Mouse (Mus musculus) limb, embryonic 10.5 days (tissue): ENCODE results near the gene Cst3. TPM values are rescaled to one million over a fixed set of nuclear protein-coding genes. Genes with fewer than 3 reads are reported as not detected.

Experiments
- DNase-seq: peaks from one replicate; pipeline ENCODE4 v3.0.0-alpha.2; 2017; ENCODE audit warnings: low spot score
- H3K27ac ChIP-seq: fragments of 300-500 bp; sonication (generic); 2 replicates; pipeline ENCODE4 v1.5.1; 2016; ENCODE audit warnings: mild to moderate bottlenecking
- H3K27me3 ChIP-seq: fragments of 300-500 bp; sonication (generic); 2 replicates; pipeline ENCODE4 v1.6.1; 2016; ENCODE audit warnings: low read depth, mild to moderate bottlenecking; ENCODE audit not compliant: poor library complexity, severe bottlenecking
- H3K36me3 ChIP-seq: fragments of 300-500 bp; sonication (generic); 2 replicates; pipeline ENCODE4 v1.6.1; 2016; ENCODE audit warnings: mild to moderate bottlenecking, moderate library complexity
- H3K4me1 ChIP-seq: fragments of 300-500 bp; sonication (generic); 2 replicates; pipeline ENCODE4 v1.6.1; 2016
- H3K4me3 ChIP-seq: fragments of 300-500 bp; sonication (generic); 2 replicates; pipeline ENCODE4 v1.5.1; 2016; ENCODE audit warnings: mild to moderate bottlenecking, moderate library complexity
- H3K9me3 ChIP-seq: fragments of 300-500 bp; sonication (generic); replicated peaks from 2 replicates; pipeline ENCODE4 v1.6.1; 2016; ENCODE audit warnings: mild to moderate bottlenecking
- WGBS: fragments of 180-500 bp; shearing (Covaris S2); methylation state at CpG from one replicate; pipeline ENCODE4 v1.1.7; 2016; 5-methylcytosine and 5-hydroxymethylcytosine counted together
- polyA plus RNA-seq: library from polyadenylated mRNA; unstranded; fragments of >200 nt; fragmentation: Nextera tagmentation; extraction: Ambion mirVana; gene quantifications from 2 replicates; pipeline ENCODE4 v1.2.1, GENCODE M21; 2016

Cst3 gene
- polyA plus RNA-seq, 1 experiment from 2014 or later: 241 TPM

DNA sequence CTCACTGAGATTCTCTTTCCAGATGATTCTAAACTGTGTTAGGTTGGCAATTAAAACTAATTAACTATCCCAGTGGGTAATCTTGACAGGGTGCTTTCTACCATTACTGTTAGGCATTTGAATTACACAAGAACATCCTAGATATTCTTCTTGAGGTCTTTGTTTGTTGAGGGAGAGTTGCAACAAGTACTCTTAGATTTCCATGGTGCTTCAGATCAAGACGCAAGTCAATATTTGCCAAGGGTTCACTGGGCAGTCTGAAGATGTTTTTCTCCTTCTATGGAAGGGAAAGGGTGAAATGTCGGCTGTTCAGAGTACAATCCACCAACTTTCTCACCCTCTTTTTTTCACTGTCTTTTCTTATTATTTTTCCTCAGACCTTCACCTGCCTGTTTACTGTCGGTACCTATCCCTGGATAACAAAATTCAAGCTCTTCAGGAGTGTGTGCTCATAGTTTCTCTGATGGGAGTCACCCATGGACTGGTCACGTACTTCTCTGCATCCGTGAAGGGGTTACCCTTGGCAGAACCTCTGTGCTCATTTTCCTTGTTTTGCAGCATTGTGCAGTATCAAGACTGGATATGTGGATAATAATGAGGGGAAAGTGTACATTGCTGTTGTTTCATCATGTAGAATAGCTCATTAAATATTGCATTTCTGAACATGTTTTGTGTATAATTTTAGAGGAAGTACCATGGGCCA is 37.3 kb downstream of the Cst3 start:
- Histone ChIP-seq H3K36me3 (no peaks in the 10 kb centered on the region), H3K27ac (no peak overlapping the region), H3K4me1 (0 out of 2 replicates have a peak, but pooled peaks cover 5% of the 10 kb centered on the region), H3K4me3 (no peak overlapping the region), H3K9me3 (no peaks in the 10 kb centered on the region), H3K27me3 (no peaks in the 10 kb centered on the region)
- 91% methylated on average over 5 of the region's 5 CpGs for WGBS
- DNase-seq: no peak

DNA sequence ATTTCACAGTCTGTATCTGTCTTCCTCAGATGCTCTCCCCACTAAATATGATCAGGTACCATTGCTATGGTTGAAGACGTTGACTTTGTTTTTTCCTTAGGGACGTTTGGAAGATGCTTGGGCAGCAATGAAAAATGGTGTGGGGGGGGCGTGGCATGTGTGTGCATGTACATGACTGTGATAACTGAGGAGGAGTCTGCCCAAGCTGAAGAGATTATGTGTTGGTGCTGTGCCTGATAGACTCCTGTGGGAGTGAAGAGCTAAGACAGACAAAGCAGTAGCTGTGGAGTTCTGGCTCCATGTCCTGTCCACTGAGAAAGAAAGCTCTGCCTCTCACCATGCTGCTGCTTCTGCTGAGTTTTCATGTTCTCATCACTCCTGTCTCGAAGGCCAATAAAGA is 40.6 kb downstream of the Cst3 start, which contains the start of gene Cst9:
TSS of gene Cst9 (plus strand) at position 236 of the 400 bp plus-strand sequence.
- Histone ChIP-seq H3K9me3 (no peaks in the 10 kb centered on the region), H3K4me1 (0 out of 2 replicates have a peak, but pooled peaks cover 5% of the 10 kb centered on the region), H3K27me3 (no peaks in the 10 kb centered on the region), H3K4me3 (no peak within 1 kb of the TSS), H3K36me3 (no peaks in the 10 kb centered on the region), H3K27ac (no peak within 1 kb of the TSS)
- DNase-seq: no peak
- 82% methylated on average over 4 of the region's 4 CpGs for WGBS

DNA sequence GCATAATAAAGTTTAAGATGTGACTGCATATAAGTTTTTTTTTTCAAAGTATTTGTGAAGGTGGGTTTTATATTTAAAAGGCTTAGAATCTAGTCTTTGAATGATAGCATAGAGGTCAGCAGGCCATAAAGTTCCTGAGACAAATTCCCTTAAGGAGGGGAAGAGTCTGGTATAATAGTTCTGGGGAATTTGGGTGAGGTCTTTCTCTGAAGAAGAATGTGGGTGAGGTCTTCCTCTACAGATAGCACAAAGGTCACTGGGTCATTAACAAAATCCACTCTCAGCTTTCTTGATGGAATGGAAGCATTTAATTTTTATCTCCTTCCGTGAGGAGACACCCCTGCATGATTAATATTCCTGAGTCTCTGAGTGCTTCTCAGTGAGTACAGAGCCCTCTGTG is 49.5 kb downstream of the Cst3 start:
- Histone ChIP-seq H3K36me3 (no peaks in the 10 kb centered on the region), H3K4me3 (no peak overlapping the region), H3K27ac (no peak overlapping the region), H3K27me3 (no peaks in the 10 kb centered on the region), H3K9me3 (no peaks in the 10 kb centered on the region), H3K4me1 (no peaks in the 10 kb centered on the region)
- no peak for DNase-seq
- 39% methylated on average over 1 of the region's 1 CpGs for WGBS

Other genes with a start within 250 kb of the Cst3 start
- 140 and 146 TPM in 2 replicates for gene Nxt1, start 203.1 kb downstream of the Cst3 start, polyA plus RNA-seq
- 24.3 and 27.7 TPM in 2 replicates for gene Gzf1, start 194.7 kb downstream of the Cst3 start, polyA plus RNA-seq
- gene Napb, start 143.2 kb downstream of the Cst3 start, polyA plus RNA-seq: 3.3 and 3.8 TPM in 2 replicates
- not detected in 2 replicates for gene Cstl1, start 125.3 kb downstream of the Cst3 start, polyA plus RNA-seq
- gene Cst11, start 104.2 kb downstream of the Cst3 start, polyA plus RNA-seq: not detected in 2 replicates
- not detected in 2 replicates for gene 8030411F24Rik, start 93.7 kb downstream of the Cst3 start, polyA plus RNA-seq
- not detected in 2 replicates for gene Cst12, start 86.3 kb downstream of the Cst3 start, polyA plus RNA-seq
- gene Cst8, start 76.9 kb downstream of the Cst3 start, polyA plus RNA-seq: not detected in 2 replicates
- not detected in 2 replicates for gene Cst13, start 55.6 kb downstream of the Cst3 start, polyA plus RNA-seq
- not detected in 2 replicates for gene Cst9, start 40.5 kb downstream of the Cst3 start, polyA plus RNA-seq
- gene 9230104L09Rik, start 10.7 kb downstream of the Cst3 start, polyA plus RNA-seq: not detected in 2 replicates
- not detected in 2 replicates for gene Gm1330, start 127.6 kb upstream of the Cst3 start, polyA plus RNA-seq
- not detected in 2 replicates for gene Gm10750, start 141.5 kb upstream of the Cst3 start, polyA plus RNA-seq